Mouse (Mus musculus): Measurements from ENCODE around the gene Blvrb. TPM values are rescaled to one million over a fixed set of nuclear protein-coding genes. Genes with fewer than 3 reads are reported as not detected.

The Blvrb gene
- polyA plus RNA-seq (2014; fragmentation: Nextera tagmentation; extraction: Ambion mirVana): 34.8 and 35.4 TPM in 2 replicates

GRCm38 (mm10) chr7:27447419-27448286 is at the start of gene Blvrb, which contains the start of gene Sptbn4:
Gene Blvrb, plus strand, starts transcription at chr7:27447978.
Gene Sptbn4, minus strand, starts transcription at chr7:27447686.
- ATAC-seq (ENCODE audit: low FRiP score) (peak; percentile 95), DNase-seq (ENCODE audit: low spot score) (peak; percentile 99)
- Histone ChIP-seq H3K36me3 (ENCODE audit: control insufficient read depth, insufficient read depth, low read length) (no peaks in the 10 kb centered on the region), H3K9ac (ENCODE audit: low read depth, low read length) (peak within 1 kb of the TSS; percentile 70), H3K9me3 (ENCODE audit: control insufficient read depth, low read length) (no peaks in the 10 kb centered on the region), H3K27ac (ENCODE audit: low read depth, low read length) (no peak within 1 kb of the TSS), H3K4me3 (ENCODE audit: low read depth, low read length) (peak within 1 kb of the TSS; percentile 45), H3K4me2 (replicated peaks; ENCODE audit: low read depth, low read length) (peak within 1 kb of the TSS; percentile 84), H3K4me1 (replicated peaks; ENCODE audit: control insufficient read depth, insufficient read depth, low read length) (no peaks in the 10 kb centered on the region; the same call in none of the 2 replicates), H3K27me3 (ENCODE audit: control insufficient read depth, insufficient read depth, low read length) (peaks cover 18% of the 10 kb centered on the region)
- WGBS: under 1% methylated on average over 53 of the region's 54 CpGs

- no peak for ATAC-seq (ENCODE audit: low FRiP score)
- Histone ChIP-seq H3K4me1 (replicated peaks; ENCODE audit: control insufficient read depth, insufficient read depth, low read length) (peaks cover 4% of the 10 kb centered on the region), H3K9me3 (ENCODE audit: control insufficient read depth, low read length) (no peaks in the 10 kb centered on the region), H3K36me3 (ENCODE audit: control insufficient read depth, insufficient read depth, low read length) (no peaks in the 10 kb centered on the region), H3K27ac (ENCODE audit: low read depth, low read length) (no peak overlapping the region), H3K9ac (ENCODE audit: low read depth, low read length) (no peak overlapping the region), H3K4me3 (ENCODE audit: low read depth, low read length) (no peak overlapping the region), H3K27me3 (ENCODE audit: control insufficient read depth, insufficient read depth, low read length) (peaks cover 60% of the 10 kb centered on the region), H3K4me2 (replicated peaks; ENCODE audit: low read depth, low read length) (no peak overlapping the region)
- WGBS: 82% methylated on average over 7 of the region's 7 CpGs
- no peak for DNase-seq (ENCODE audit: low spot score)
These were observed 47.2 kb upstream of the Blvrb start for GRCm38 (mm10) chr7:27400545-27400944.

- no peaks in the 10 kb centered on the region; the same call in 1 of the 2 replicates for H3K4me1 ChIP-seq (replicated peaks; ENCODE audit: control insufficient read depth, insufficient read depth, low read length)
- no peak overlapping the region for H3K27ac ChIP-seq (ENCODE audit: low read depth, low read length)
- H3K36me3 ChIP-seq (ENCODE audit: control insufficient read depth, insufficient read depth, low read length): no peaks in the 10 kb centered on the region
- WGBS: 11% methylated on average over 16 of the region's 16 CpGs
- no peak overlapping the region for H3K4me2 ChIP-seq (replicated peaks; ENCODE audit: low read depth, low read length)
- ATAC-seq (ENCODE audit: low FRiP score) (no peak), DNase-seq (ENCODE audit: low spot score) (peak; percentile 76)
- no peak overlapping the region for H3K9ac ChIP-seq (ENCODE audit: low read depth, low read length)
- no peak overlapping the region for H3K4me3 ChIP-seq (ENCODE audit: low read depth, low read length)
- peaks cover 59% of the 10 kb centered on the region for H3K27me3 ChIP-seq (ENCODE audit: control insufficient read depth, insufficient read depth, low read length)
- H3K9me3 ChIP-seq (ENCODE audit: control insufficient read depth, low read length): no peaks in the 10 kb centered on the region
These were observed 45.1 kb upstream of the Blvrb start for GRCm38 (mm10) chr7:27402675-27403074.

- peak overlapping the region; percentile 14; the same call in 1 of the 2 replicates for H3K4me2 ChIP-seq (replicated peaks; ENCODE audit: low read depth, low read length)
- no peaks in the 10 kb centered on the region for H3K36me3 ChIP-seq (ENCODE audit: control insufficient read depth, insufficient read depth, low read length)
- H3K4me3 ChIP-seq (ENCODE audit: low read depth, low read length): 0 out of 2 replicates have a peak overlapping the region, but pooled peaks have one; percentile 1
- 9% methylated on average over 81 of the region's 81 CpGs for WGBS
- no peak overlapping the region for H3K27ac ChIP-seq (ENCODE audit: low read depth, low read length)
- DNase-seq (ENCODE audit: low spot score): peak; percentile 29
- peaks cover 3% of the 10 kb centered on the region for H3K4me1 ChIP-seq (replicated peaks; ENCODE audit: control insufficient read depth, insufficient read depth, low read length)
- no peak overlapping the region for H3K9ac ChIP-seq (ENCODE audit: low read depth, low read length)
- ATAC-seq (ENCODE audit: low FRiP score): no peak
- no peaks in the 10 kb centered on the region for H3K9me3 ChIP-seq (ENCODE audit: control insufficient read depth, low read length)
- peaks cover 71% of the 10 kb centered on the region for H3K27me3 ChIP-seq (ENCODE audit: control insufficient read depth, insufficient read depth, low read length)
These were observed 43.4 kb upstream of the Blvrb start for GRCm38 (mm10) chr7:27404203-27404942.

- peak; percentile 14 for DNase-seq (ENCODE audit: low spot score)
- no peaks in the 10 kb centered on the region for H3K9me3 ChIP-seq (ENCODE audit: control insufficient read depth, low read length)
- WGBS: 82% methylated on average over 7 of the region's 7 CpGs
These were observed 41.3 kb upstream of the Blvrb start for GRCm38 (mm10) chr7:27406481-27406880.

GRCm38 (mm10) chr7:27407816-27408215 is 40.0 kb upstream of the Blvrb start:
- H3K4me1 ChIP-seq (replicated peaks; ENCODE audit: control insufficient read depth, insufficient read depth, low read length): peaks cover 3% of the 10 kb centered on the region
- 60% methylated on average over 8 of the region's 8 CpGs for WGBS
- no peak overlapping the region; the same call in 1 of the 2 replicates for H3K4me3 ChIP-seq (ENCODE audit: low read depth, low read length)
- H3K9me3 ChIP-seq (ENCODE audit: control insufficient read depth, low read length): no peaks in the 10 kb centered on the region
- no peak overlapping the region for H3K9ac ChIP-seq (ENCODE audit: low read depth, low read length)
- no peak for DNase-seq (ENCODE audit: low spot score)
- ATAC-seq (ENCODE audit: low FRiP score): no peak
- peaks cover 69% of the 10 kb centered on the region for H3K27me3 ChIP-seq (ENCODE audit: control insufficient read depth, insufficient read depth, low read length)
- no peaks in the 10 kb centered on the region for H3K36me3 ChIP-seq (ENCODE audit: control insufficient read depth, insufficient read depth, low read length)
- no peak overlapping the region for H3K27ac ChIP-seq (ENCODE audit: low read depth, low read length)
- H3K4me2 ChIP-seq (replicated peaks; ENCODE audit: low read depth, low read length): peak overlapping the region; percentile 70; the same call in 1 of the 2 replicates

More at GRCm38 (mm10) chr7:27406481-27406880, 41.3 kb upstream of the Blvrb start:
- Histone ChIP-seq H3K27me3 (ENCODE audit: control insufficient read depth, insufficient read depth, low read length) (peaks cover 73% of the 10 kb centered on the region), H3K4me3 (ENCODE audit: low read depth, low read length) (no peak overlapping the region), H3K36me3 (ENCODE audit: control insufficient read depth, insufficient read depth, low read length) (no peaks in the 10 kb centered on the region), H3K27ac (ENCODE audit: low read depth, low read length) (no peak overlapping the region), H3K4me1 (replicated peaks; ENCODE audit: control insufficient read depth, insufficient read depth, low read length) (peaks cover 3% of the 10 kb centered on the region), H3K9ac (ENCODE audit: low read depth, low read length) (no peak overlapping the region), H3K4me2 (replicated peaks; ENCODE audit: low read depth, low read length) (no peak overlapping the region)
- ATAC-seq (ENCODE audit: low FRiP score): no peak

- Histone ChIP-seq H3K9me3 (ENCODE audit: control insufficient read depth, low read length) (no peaks in the 10 kb centered on the region), H3K4me1 (replicated peaks; ENCODE audit: control insufficient read depth, insufficient read depth, low read length) (peaks cover 3% of the 10 kb centered on the region), H3K27ac (ENCODE audit: low read depth, low read length) (no peak overlapping the region), H3K9ac (ENCODE audit: low read depth, low read length) (no peak overlapping the region), H3K36me3 (ENCODE audit: control insufficient read depth, insufficient read depth, low read length) (no peaks in the 10 kb centered on the region), H3K4me2 (replicated peaks; ENCODE audit: low read depth, low read length) (peak overlapping the region; percentile 70), H3K4me3 (ENCODE audit: low read depth, low read length) (peak overlapping the region; percentile 37), H3K27me3 (ENCODE audit: control insufficient read depth, insufficient read depth, low read length) (peaks cover 61% of the 10 kb centered on the region)
- WGBS: under 1% methylated on average over 80 of the region's 96 CpGs
- ATAC-seq (ENCODE audit: low FRiP score) (peak; percentile 84), DNase-seq (ENCODE audit: low spot score) (peak; percentile 87)
These were observed 39.2 kb upstream of the Blvrb start for GRCm38 (mm10) chr7:27408379-27409176.

GRCm38 (mm10) chr7:27417151-27417550 is 30.6 kb upstream of the Blvrb start:
- WGBS: 80% methylated on average over 2 of the region's 2 CpGs
- H3K4me2 ChIP-seq (replicated peaks; ENCODE audit: low read depth, low read length): no peak overlapping the region
- H3K9ac ChIP-seq (ENCODE audit: low read depth, low read length): no peak overlapping the region
- no peak overlapping the region for H3K27ac ChIP-seq (ENCODE audit: low read depth, low read length)
- no peak for DNase-seq (ENCODE audit: low spot score)
- no peak for ATAC-seq (ENCODE audit: low FRiP score)
- H3K4me3 ChIP-seq (ENCODE audit: low read depth, low read length): no peak overlapping the region
- H3K4me1 ChIP-seq (replicated peaks; ENCODE audit: control insufficient read depth, insufficient read depth, low read length): no peaks in the 10 kb centered on the region
- H3K9me3 ChIP-seq (ENCODE audit: control insufficient read depth, low read length): no peaks in the 10 kb centered on the region
- no peaks in the 10 kb centered on the region for H3K36me3 ChIP-seq (ENCODE audit: control insufficient read depth, insufficient read depth, low read length)
- no peaks in the 10 kb centered on the region for H3K27me3 ChIP-seq (ENCODE audit: control insufficient read depth, insufficient read depth, low read length)

Data from hindbrain, embryonic 11.5 days (tissue).